Mouse (Mus musculus): ENCODE results near the gene Kifap3.

- TF ChIP-seq CTCF (conservative IDR thresholded peaks at IDR 0.05; ENCODE audit: low read length) (no peak), NANOG (IDR thresholded peaks at IDR 0.05; ENCODE audit: borderline replicate concordance, low read length) (no peak), POU5F1 (IDR thresholded peaks at IDR 0.05; ENCODE audit: borderline replicate concordance, low read length) (no peak)
These were observed 93.8 kb downstream of the Kifap3 start for GRCm38 (mm10) chr1:163873158-163873557.

Data from E14TG2a.4 (cell line).